Mouse (Mus musculus): ENCODE data around the gene Gm2696. TPM values are rescaled to one million over a fixed set of nuclear protein-coding genes. Genes with fewer than 3 reads are reported as not detected.

The Gm2696 gene
- polyA plus RNA-seq, 1 experiment from 2014 or later = not detected

DNA sequence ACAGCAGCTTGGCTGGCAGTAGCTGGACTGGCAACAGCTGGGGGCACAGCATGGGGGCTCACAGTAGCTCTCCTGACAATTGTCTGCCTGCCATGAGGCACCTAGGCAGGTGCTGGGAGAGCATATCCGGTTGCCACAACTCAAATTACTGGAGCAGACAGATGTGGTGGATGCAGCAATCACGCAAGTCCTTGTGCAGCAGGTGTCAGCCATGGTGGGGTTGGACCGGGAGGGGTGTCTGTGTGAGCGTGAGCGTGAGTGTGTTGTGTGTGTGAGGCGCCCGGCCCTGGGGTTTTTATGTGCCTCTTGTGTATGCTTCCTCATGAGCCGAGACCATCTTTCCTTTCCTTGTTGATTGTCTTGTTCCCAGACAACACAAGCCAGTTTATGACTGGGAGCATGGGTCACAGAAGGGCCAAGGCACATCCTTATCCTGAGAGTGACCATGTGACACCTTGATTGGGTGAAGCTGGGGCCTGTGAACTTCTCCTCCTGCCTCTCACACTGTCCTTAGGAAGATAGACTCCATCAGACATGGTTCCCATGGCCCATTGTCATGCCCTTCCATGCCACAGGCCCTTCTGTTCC lies 15.5 kb upstream of the Gm2696 start, which contains the start of gene Gm19668:
Gene Gm19668 (minus strand): TSS at position 213 of the 588 bp plus-strand sequence.
- H3K4me2 ChIP-seq (replicated peaks) = no peak within 1 kb of the TSS
- H3K27ac ChIP-seq (replicated peaks) = peak within 1 kb of the TSS; percentile 52
- peaks cover 11% of the 10 kb centered on the region; the same call in 1 of the 2 replicates for H3K4me1 ChIP-seq
- no peak within 1 kb of the TSS; the same call in 1 of the 2 replicates for H3K9ac ChIP-seq (replicated peaks)
- peak; percentile 23; the same call in 1 of the 2 replicates for ATAC-seq (ENCODE audit: low FRiP score, low read depth)
- WGBS = 68% methylated on average over 8 of the region's 8 CpGs
- no peaks in the 10 kb centered on the region for H3K27me3 ChIP-seq
- no peaks in the 10 kb centered on the region for H3K9me3 ChIP-seq
- no peak within 1 kb of the TSS for H3K4me3 ChIP-seq
- no peaks in the 10 kb centered on the region for H3K36me3 ChIP-seq

DNA sequence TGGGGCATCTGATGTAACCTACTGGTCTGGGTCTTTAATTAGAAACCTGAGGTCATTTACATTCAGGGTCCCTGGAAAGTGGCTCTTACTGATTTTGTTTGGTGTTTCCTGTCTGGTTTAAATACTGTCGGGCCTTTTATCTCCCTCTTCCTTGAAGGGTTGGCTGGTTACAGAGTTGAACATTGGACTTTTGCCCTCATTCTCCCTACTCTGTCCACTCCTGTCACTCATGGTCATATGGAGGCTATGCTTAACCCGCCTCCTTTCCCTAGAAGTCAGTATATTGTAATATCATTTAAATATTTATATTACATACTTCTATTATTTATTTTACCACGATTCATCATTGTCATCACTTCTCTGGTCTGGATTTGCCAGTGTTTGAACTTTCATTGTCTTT lies 10.4 kb upstream of the Gm2696 start:
- Histone ChIP-seq H3K27ac (replicated peaks) (no peak overlapping the region), H3K27me3 (no peaks in the 10 kb centered on the region), H3K9me3 (no peaks in the 10 kb centered on the region), H3K4me3 (no peak overlapping the region), H3K36me3 (no peaks in the 10 kb centered on the region), H3K4me2 (replicated peaks) (no peak overlapping the region), H3K4me1 (no peaks in the 10 kb centered on the region), H3K9ac (replicated peaks) (no peak overlapping the region)
- 86% methylated on average over 3 of the region's 3 CpGs for WGBS
- no peak for ATAC-seq (ENCODE audit: low FRiP score, low read depth)

GRCm38 (mm10) chr10:77811743-77812142 lies 2.7 kb upstream of the Gm2696 start, which contains the start of gene Gm9507:
Gene Gm9507, minus strand, starts transcription at chr10:77811843.
- Histone ChIP-seq H3K4me2 (replicated peaks) (no peak within 1 kb of the TSS), H3K36me3 (no peaks in the 10 kb centered on the region), H3K27ac (replicated peaks) (no peak within 1 kb of the TSS), H3K9me3 (peaks cover 6% of the 10 kb centered on the region; the same call in 1 of the 2 replicates), H3K9ac (replicated peaks) (no peak within 1 kb of the TSS), H3K4me3 (no peak within 1 kb of the TSS), H3K4me1 (no peaks in the 10 kb centered on the region), H3K27me3 (no peaks in the 10 kb centered on the region)
- ATAC-seq (ENCODE audit: low FRiP score, low read depth) = no peak
- 79% methylated on average over 5 of the region's 5 CpGs for WGBS

GRCm38 (mm10) chr10:77815514-77815913 lies 1.0 kb downstream of the Gm2696 start:
- Histone ChIP-seq H3K9ac (replicated peaks) (no peak overlapping the region), H3K9me3 (no peaks in the 10 kb centered on the region), H3K36me3 (no peaks in the 10 kb centered on the region), H3K27ac (replicated peaks) (no peak overlapping the region), H3K4me2 (replicated peaks) (no peak overlapping the region), H3K27me3 (peaks cover 3% of the 10 kb centered on the region; the same call in 1 of the 2 replicates), H3K4me1 (no peaks in the 10 kb centered on the region), H3K4me3 (no peak overlapping the region)
- 43% methylated on average over 5 of the region's 5 CpGs for WGBS
- ATAC-seq (ENCODE audit: low FRiP score, low read depth) = no peak

DNA sequence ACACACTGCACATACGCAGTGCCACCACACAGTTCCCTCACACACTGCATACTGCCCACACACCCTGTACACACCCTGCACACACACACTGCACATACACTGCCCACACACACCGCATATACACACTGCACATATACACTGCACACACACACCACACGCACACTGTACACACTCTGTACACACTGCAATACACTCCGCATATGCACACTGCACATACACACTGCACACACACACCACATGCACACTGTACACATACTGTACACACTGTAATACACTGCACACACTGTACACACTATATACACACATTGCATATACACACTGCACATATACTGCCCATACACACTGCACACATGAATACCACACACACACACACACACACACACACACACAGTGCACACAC lies 4.0 kb downstream of the Gm2696 start:
- H3K4me2 ChIP-seq (replicated peaks) = no peak overlapping the region
- H3K9me3 ChIP-seq = peaks cover 3% of the 10 kb centered on the region; the same call in 1 of the 2 replicates
- H3K9ac ChIP-seq (replicated peaks) = no peak overlapping the region
- H3K27ac ChIP-seq (replicated peaks) = no peak overlapping the region
- 92% methylated on average over 4 of the region's 4 CpGs for WGBS
- no peaks in the 10 kb centered on the region for H3K4me1 ChIP-seq
- ATAC-seq (ENCODE audit: low FRiP score, low read depth) = no peak
- peaks cover 3% of the 10 kb centered on the region; the same call in 1 of the 2 replicates for H3K27me3 ChIP-seq
- H3K36me3 ChIP-seq = no peaks in the 10 kb centered on the region
- no peak overlapping the region for H3K4me3 ChIP-seq

- peaks cover 3% of the 10 kb centered on the region; the same call in 1 of the 2 replicates for H3K9me3 ChIP-seq
- H3K36me3 ChIP-seq = no peaks in the 10 kb centered on the region
- no peak overlapping the region for H3K4me3 ChIP-seq
- H3K9ac ChIP-seq (replicated peaks) = no peak overlapping the region
- H3K4me1 ChIP-seq = no peaks in the 10 kb centered on the region
- WGBS = 22% methylated on average over 4 of the region's 4 CpGs
- no peak overlapping the region for H3K4me2 ChIP-seq (replicated peaks)
- H3K27me3 ChIP-seq = peaks cover 3% of the 10 kb centered on the region; the same call in 1 of the 2 replicates
- no peak overlapping the region for H3K27ac ChIP-seq (replicated peaks)
- ATAC-seq (ENCODE audit: low FRiP score, low read depth) = no peak
These were observed 4.7 kb downstream of the Gm2696 start for GRCm38 (mm10) chr10:77819203-77819602.

- no peak for ATAC-seq (ENCODE audit: low FRiP score, low read depth)
These were observed 12.5 kb downstream of the Gm2696 start, which contains the start of gene Krtap10-4 for GRCm38 (mm10) chr10:77826951-77827350. Gene Krtap10-4, minus strand, starts transcription at chr10:77827095.

DNA sequence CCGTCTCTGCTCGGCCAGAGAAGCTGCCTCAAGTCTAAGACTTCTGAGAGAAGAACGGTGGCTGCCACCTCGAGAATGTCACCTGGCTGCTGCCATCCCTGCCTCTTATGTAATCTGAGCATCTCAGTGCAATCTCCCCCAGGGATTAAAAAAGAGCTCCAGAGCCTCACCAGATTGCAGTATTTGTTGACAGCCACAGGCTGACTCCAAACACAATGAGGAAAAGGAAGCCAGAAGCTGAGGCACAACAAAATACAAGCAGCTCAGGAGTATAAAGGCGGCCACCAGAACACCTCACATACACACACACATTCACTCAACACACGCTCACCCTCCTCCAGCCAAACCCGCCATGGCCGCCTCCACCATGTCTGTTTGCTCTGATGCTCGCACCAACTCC lies 21.2 kb downstream of the Gm2696 start, which contains the start of gene Krtap10-10:
Gene Krtap10-10 (plus strand): TSS at position 301 of the 400 bp plus-strand sequence.
- no peak within 1 kb of the TSS for H3K4me2 ChIP-seq (replicated peaks)
- no peak for ATAC-seq (ENCODE audit: low FRiP score, low read depth)
- no peaks in the 10 kb centered on the region for H3K36me3 ChIP-seq
- no peak within 1 kb of the TSS for H3K27ac ChIP-seq (replicated peaks)
- no peak within 1 kb of the TSS for H3K9ac ChIP-seq (replicated peaks)
- no peak within 1 kb of the TSS for H3K4me3 ChIP-seq
- no peaks in the 10 kb centered on the region for H3K4me1 ChIP-seq
- no peaks in the 10 kb centered on the region for H3K27me3 ChIP-seq
- 76% methylated on average over 9 of the region's 9 CpGs for WGBS
- H3K9me3 ChIP-seq = no peaks in the 10 kb centered on the region

More at GRCm38 (mm10) chr10:77826951-77827350, 12.5 kb downstream of the Gm2696 start, which contains the start of gene Krtap10-4:
- Histone ChIP-seq H3K9ac (replicated peaks) (no peak within 1 kb of the TSS), H3K4me3 (no peak within 1 kb of the TSS), H3K27me3 (no peaks in the 10 kb centered on the region), H3K9me3 (peaks cover 3% of the 10 kb centered on the region; the same call in 1 of the 2 replicates), H3K36me3 (no peaks in the 10 kb centered on the region), H3K4me2 (replicated peaks) (no peak within 1 kb of the TSS), H3K27ac (replicated peaks) (no peak within 1 kb of the TSS), H3K4me1 (no peaks in the 10 kb centered on the region)
- WGBS = 66% methylated on average over 5 of the region's 6 CpGs

GRCm38 (mm10) chr10:77839006-77839405 lies 24.5 kb downstream of the Gm2696 start:
- Histone ChIP-seq H3K9ac (replicated peaks) (no peak overlapping the region), H3K27ac (replicated peaks) (no peak overlapping the region), H3K4me2 (replicated peaks) (no peak overlapping the region), H3K4me3 (no peak overlapping the region), H3K9me3 (peaks cover 6% of the 10 kb centered on the region; the same call in 1 of the 2 replicates), H3K36me3 (no peaks in the 10 kb centered on the region), H3K27me3 (no peaks in the 10 kb centered on the region), H3K4me1 (no peaks in the 10 kb centered on the region)
- 82% methylated on average over 6 of the region's 6 CpGs for WGBS
- ATAC-seq (ENCODE audit: low FRiP score, low read depth) = no peak

- no peak within 1 kb of the TSS for H3K27ac ChIP-seq (replicated peaks)
- no peaks in the 10 kb centered on the region for H3K4me1 ChIP-seq
- H3K36me3 ChIP-seq = no peaks in the 10 kb centered on the region
- no peak within 1 kb of the TSS for H3K4me2 ChIP-seq (replicated peaks)
- H3K4me3 ChIP-seq = no peak within 1 kb of the TSS
- H3K27me3 ChIP-seq = no peaks in the 10 kb centered on the region
- ATAC-seq (ENCODE audit: low FRiP score, low read depth) = no peak
- 64% methylated on average over 2 of the region's 3 CpGs for WGBS
- peaks cover 6% of the 10 kb centered on the region; the same call in 1 of the 2 replicates for H3K9me3 ChIP-seq
- no peak within 1 kb of the TSS for H3K9ac ChIP-seq (replicated peaks)
These were observed 32.0 kb downstream of the Gm2696 start, which contains the start of gene Gm36176 for GRCm38 (mm10) chr10:77846503-77846902. Gene Gm36176, plus strand, starts transcription at chr10:77846803.

- H3K4me3 ChIP-seq = no peak overlapping the region
- no peak overlapping the region for H3K9ac ChIP-seq (replicated peaks)
- no peaks in the 10 kb centered on the region for H3K4me1 ChIP-seq
- no peak overlapping the region for H3K4me2 ChIP-seq (replicated peaks)
- no peak for ATAC-seq (ENCODE audit: low FRiP score, low read depth)
- H3K27me3 ChIP-seq = no peaks in the 10 kb centered on the region
- H3K27ac ChIP-seq (replicated peaks) = no peak overlapping the region
- 18% methylated on average over 2 of the region's 2 CpGs for WGBS
- H3K9me3 ChIP-seq = peaks cover 6% of the 10 kb centered on the region; the same call in 1 of the 2 replicates
- no peaks in the 10 kb centered on the region for H3K36me3 ChIP-seq
These were observed 32.5 kb downstream of the Gm2696 start for GRCm38 (mm10) chr10:77846961-77847360.

GRCm38 (mm10) chr10:77847538-77847937 lies 33.1 kb downstream of the Gm2696 start:
- 84% methylated on average over 2 of the region's 2 CpGs for WGBS
- H3K27me3 ChIP-seq = no peaks in the 10 kb centered on the region
- H3K27ac ChIP-seq (replicated peaks) = no peak overlapping the region
- H3K9ac ChIP-seq (replicated peaks) = no peak overlapping the region
- H3K9me3 ChIP-seq = peaks cover 6% of the 10 kb centered on the region; the same call in 1 of the 2 replicates
- H3K4me3 ChIP-seq = no peak overlapping the region
- no peak for ATAC-seq (ENCODE audit: low FRiP score, low read depth)
- H3K4me2 ChIP-seq (replicated peaks) = no peak overlapping the region
- no peaks in the 10 kb centered on the region for H3K36me3 ChIP-seq
- H3K4me1 ChIP-seq = no peaks in the 10 kb centered on the region
